Mouse (Mus musculus) cerebellum, adult 2 months (tissue): ENCODE results near the gene Sowaha. TPM values are rescaled to one million over a fixed set of nuclear protein-coding genes. Genes with fewer than 3 reads are reported as not detected.

ENCODE experiments used
- DNase-seq, 2 experiments: peaks; one replicate each; pipeline ENCODE4 v3.0.0; 2021
- H3K27ac ChIP-seq: fragments of 200-500 bp; 2 replicates; pipeline ENCODE4 v1.5.1; 2012; ENCODE audit warnings: low read length, control low read depth, inconsistent platforms; ENCODE audit not compliant: insufficient read depth
- H3K27me3 ChIP-seq: fragments of 200-500 bp; 2 replicates; pipeline ENCODE4 v1.6.1; 2012; ENCODE audit warnings: inconsistent platforms, mild to moderate bottlenecking, low read length, moderate library complexity; ENCODE audit not compliant: control insufficient read depth, insufficient read depth
- H3K4me1 ChIP-seq: fragments of 200-500 bp; 2 replicates; pipeline ENCODE4 v1.6.1; 2011; ENCODE audit warnings: low read length; ENCODE audit not compliant: control insufficient read depth, insufficient read depth
- H3K4me3 ChIP-seq: fragments of 200-500 bp; replicated peaks from 2 replicates; pipeline ENCODE3; 2011; ENCODE audit warnings: mild to moderate bottlenecking, low read depth, low read length, control low read depth; ENCODE audit not compliant: insufficient read depth
- CTCF ChIP-seq: fragments of 200-500 bp; IDR thresholded peaks from 2 replicates; pipeline ENCODE4 v1.5.1; 2011; ENCODE audit warnings: low read depth, mild to moderate bottlenecking, control low read depth, low read length, moderate library complexity, borderline replicate concordance; ENCODE audit not compliant: insufficient read depth
- POLR2A ChIP-seq: fragments of 200-500 bp; IDR thresholded peaks from 2 replicates; pipeline ENCODE4 v1.6.1; 2011; ENCODE audit warnings: low read length, control low read depth, borderline replicate concordance; ENCODE audit not compliant: insufficient read depth
- WGBS: fragments of 180-500 bp; shearing (Covaris S2); methylation state at CpG from one replicate; pipeline ENCODE4 v1.1.7; 2018; 5-methylcytosine and 5-hydroxymethylcytosine counted together
- polyA plus RNA-seq: library from polyadenylated mRNA; depleted of rRNA; stranded (reverse); fragments of >200 nt; gene quantifications from 2 replicates; pipeline ENCODE4 v1.2.3, GENCODE M21; 2012

The Sowaha gene
- polyA plus RNA-seq, 1 experiment = 23.1 TPM

- no peak for TF ChIP-seq POLR2A
- TF ChIP-seq CTCF = no peak
- peaks cover 4% of the 10 kb centered on the region; the same call in 1 of the 2 replicates for H3K4me1 ChIP-seq
- 10% methylated on average over 55 of the region's 55 CpGs for WGBS
- peak overlapping the region; percentile 40 for H3K4me3 ChIP-seq
- DNase-seq = peak in 1 of 2 experiments; percentile 33
- H3K27ac ChIP-seq = no peak overlapping the region
- H3K27me3 ChIP-seq = no peaks in the 10 kb centered on the region
Observed at GRCm38 (mm10) chr11:53463551-53464424, 16.3 kb downstream of the Sowaha start.

DNA sequence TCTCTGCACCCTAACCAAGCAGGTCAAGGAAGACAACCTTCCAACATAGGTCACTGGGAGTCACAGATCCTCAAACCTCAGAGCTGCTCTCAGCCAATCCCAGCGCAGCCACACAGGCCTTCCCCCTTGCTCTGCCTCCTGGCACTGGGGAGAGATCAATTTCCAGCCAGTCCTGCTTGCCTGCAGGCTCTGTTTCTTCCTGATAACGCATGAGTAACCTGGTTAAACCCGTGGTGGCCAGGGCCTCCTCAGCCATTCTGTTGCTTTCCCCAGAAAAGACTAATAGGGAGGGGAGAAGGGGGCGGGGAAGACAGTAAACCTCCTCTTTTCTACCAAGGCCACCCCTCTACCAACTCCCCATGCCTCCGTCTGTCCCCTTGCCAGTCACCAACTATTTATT, 18.3 kb downstream of the Sowaha start:
- 50% methylated on average over 5 of the region's 5 CpGs for WGBS
- no peak overlapping the region for H3K4me3 ChIP-seq
- DNase-seq = no peak
- H3K27ac ChIP-seq = no peak overlapping the region
- TF ChIP-seq POLR2A (no peak), CTCF (no peak)
- H3K27me3 ChIP-seq = no peaks in the 10 kb centered on the region
- H3K4me1 ChIP-seq = peaks cover 1% of the 10 kb centered on the region

DNA sequence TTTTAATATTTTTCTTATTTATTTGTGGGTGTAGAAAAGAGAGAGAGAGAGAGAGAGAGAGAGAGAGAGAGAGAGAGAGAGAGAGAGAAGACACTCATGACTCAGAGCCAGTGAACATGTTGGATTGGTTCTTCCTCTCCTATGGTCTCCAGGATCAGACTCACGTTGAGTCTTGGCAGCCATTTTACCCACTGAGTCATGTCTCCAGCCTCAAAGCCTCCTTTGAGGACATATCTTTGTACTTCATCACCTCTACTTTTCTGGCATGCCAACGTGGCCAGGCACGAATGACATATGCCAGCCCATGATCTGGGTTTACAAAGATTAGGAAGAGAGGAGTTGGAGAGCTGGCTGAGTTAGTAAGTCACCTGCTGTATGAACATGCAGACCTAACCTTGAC, 19.9 kb downstream of the Sowaha start:
- Histone ChIP-seq H3K4me3 (no peak overlapping the region), H3K27ac (no peak overlapping the region), H3K4me1 (no peaks in the 10 kb centered on the region; the same call in 1 of the 2 replicates), H3K27me3 (no peaks in the 10 kb centered on the region)
- 57% methylated on average over 3 of the region's 3 CpGs for WGBS
- TF ChIP-seq POLR2A (no peak), CTCF (no peak)
- no peak for DNase-seq

DNA sequence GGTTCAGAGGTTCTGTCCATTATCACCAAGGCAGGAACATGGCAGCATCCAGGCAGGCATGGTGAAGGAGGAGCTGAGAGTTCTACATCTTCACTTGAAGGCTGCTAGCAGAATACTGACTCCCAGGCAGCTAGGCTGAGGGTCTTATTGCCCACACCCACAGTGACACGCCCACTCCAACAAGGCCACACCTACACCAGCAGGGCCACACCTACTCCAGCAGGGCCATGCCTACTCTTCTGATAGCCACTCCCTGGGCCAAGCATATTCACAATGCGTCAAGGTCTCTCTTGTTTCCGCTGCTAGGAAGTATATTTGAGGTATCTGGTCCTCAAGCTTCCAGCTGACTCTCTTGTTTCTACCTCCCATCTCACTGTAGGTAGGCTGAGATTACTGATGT, 21.1 kb downstream of the Sowaha start:
- Histone ChIP-seq H3K27me3 (no peaks in the 10 kb centered on the region), H3K4me3 (no peak overlapping the region), H3K27ac (no peak overlapping the region), H3K4me1 (no peaks in the 10 kb centered on the region; the same call in 1 of the 2 replicates)
- no peak for TF ChIP-seq POLR2A
- TF ChIP-seq CTCF = no peak
- no peak for DNase-seq
- 73% methylated on average over 3 of the region's 3 CpGs for WGBS

DNA sequence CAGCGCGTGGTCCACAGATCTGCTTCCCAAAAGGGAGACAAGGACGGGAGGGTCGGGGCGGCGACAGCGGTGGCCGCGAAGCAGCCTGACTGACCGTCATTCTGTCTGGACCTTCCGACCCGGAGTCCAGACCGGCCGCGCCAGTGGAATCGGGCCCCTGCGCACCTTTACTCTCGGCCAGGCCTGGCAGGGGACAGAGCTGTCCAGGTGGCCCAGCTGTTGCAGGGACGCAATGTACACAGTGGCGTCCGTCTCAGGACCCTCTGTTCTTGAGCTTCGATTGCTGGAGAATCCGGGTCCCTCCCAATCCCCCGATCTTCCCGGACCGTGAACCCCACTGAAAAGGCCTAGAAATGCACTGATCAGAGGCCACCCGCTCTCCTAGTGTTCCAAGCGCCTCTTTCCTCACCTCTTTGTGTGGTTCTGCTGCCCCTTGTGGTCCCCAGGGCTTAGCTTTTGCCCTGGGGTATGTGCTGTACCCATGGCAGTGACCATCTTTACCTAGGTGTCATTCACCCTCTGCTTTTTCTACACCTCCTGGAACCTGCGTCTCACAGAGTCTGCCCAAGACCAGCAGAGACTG, 22.6 kb downstream of the Sowaha start:
- TF ChIP-seq CTCF (no peak), POLR2A (no peak)
- H3K27me3 ChIP-seq = no peaks in the 10 kb centered on the region
- peaks cover 7% of the 10 kb centered on the region for H3K4me1 ChIP-seq
- no peak overlapping the region for H3K27ac ChIP-seq
- no peak for DNase-seq
- 36% methylated on average over 29 of the region's 29 CpGs for WGBS
- peak overlapping the region; percentile 48 for H3K4me3 ChIP-seq

DNA sequence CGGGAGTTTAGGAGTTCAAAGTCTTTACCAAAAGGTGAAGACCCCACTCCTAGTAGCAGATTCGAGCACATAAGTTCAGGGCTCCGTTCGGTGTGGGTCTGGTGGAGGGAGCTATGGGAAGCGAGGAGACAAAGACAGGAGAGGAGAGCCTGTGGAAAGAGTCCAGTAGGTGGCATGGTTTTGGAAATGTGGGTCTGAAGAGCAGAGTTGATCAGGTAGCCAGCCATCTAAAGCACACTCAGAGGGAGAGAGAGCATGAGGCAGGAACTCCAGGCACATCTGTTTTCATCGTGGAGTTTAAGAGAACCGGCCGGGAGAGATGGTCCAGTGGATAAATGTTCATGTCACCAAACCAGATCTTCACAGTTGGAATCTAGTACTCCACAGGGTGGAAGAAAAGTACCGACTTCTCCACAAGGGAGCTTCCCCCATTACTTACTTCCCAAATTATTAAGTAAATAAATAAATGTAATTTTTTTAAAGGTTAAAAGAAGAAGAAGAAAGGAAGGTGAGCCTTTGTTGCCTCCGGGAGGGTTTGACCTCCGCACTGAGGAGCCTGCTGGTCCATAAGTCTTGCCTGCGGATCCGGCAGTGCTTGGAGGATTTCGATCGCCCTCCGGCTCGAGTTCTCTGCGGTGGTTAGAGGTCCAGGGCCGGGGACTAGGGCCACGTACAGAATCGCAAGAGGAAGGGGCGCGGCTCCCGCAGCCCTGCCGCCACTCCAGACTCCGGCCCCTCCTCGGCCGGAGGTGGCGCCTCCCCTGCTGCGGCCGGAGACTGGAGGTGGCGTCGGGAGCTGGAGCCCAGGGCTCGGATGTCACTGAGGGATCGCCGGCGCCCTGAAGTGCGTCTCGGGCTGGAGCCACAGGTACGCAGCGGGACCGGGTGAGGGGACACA, 23.4 kb downstream of the Sowaha start, which contains the start of the genes Gm10447 and Shroom1:
Gene Gm10447, minus strand, starts transcription at position 637 of the 898 bp plus-strand sequence.
Gene Shroom1, plus strand, starts transcription at position 732 of the 898 bp plus-strand sequence.
- peak within 1 kb of the TSS; percentile 48 for H3K4me3 ChIP-seq
- H3K4me1 ChIP-seq = peaks cover 9% of the 10 kb centered on the region
- H3K27me3 ChIP-seq = no peaks in the 10 kb centered on the region
- no peak within 1 kb of the TSS for H3K27ac ChIP-seq
- DNase-seq = peak; percentile 51 to 62
- TF ChIP-seq POLR2A = no peak
- peak; percentile 31; the same call in 1 of the 2 replicates for TF ChIP-seq CTCF
- 9% methylated on average over 42 of the region's 42 CpGs for whole genome bisulfite sequencing

DNA sequence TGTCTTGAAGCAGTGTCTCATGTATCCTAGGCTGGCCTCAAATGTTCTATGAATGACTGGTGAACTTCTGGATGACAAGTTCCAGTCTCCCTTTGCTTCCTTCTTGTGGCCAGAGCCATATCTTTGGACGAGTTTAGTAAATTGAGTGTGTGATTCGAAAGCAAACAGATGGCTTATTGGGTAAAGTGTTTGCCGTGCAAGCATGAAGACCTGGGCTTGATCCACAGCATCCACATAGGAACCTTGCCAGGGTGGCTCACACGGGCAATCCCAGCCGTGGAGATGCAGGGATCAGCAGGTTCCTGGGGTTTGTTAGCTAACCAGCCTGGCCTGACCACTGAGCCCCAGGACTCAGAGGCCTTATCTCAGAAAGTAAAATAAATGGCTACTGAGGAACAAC, 27.0 kb downstream of the Sowaha start:
- DNase-seq = no peak
- 44% methylated on average over 5 of the region's 5 CpGs for WGBS
- Histone ChIP-seq H3K27ac (no peak overlapping the region), H3K4me3 (no peak overlapping the region), H3K27me3 (no peaks in the 10 kb centered on the region), H3K4me1 (peaks cover 21% of the 10 kb centered on the region)
- TF ChIP-seq POLR2A (no peak), CTCF (no peak)
